Mouse (Mus musculus) lung, embryonic 14.5 days (tissue): ENCODE measurements at regions not wholly inside any gene's neighbourhood (a gene's known extent, or its start where the extent isn't known, plus 50 kb on each side); places are given as distances from the start of the nearest gene placed in this dataset.

Experiments
- ATAC-seq: fragments of 200-750 bp; cut with Nextera tagmentation; 2 replicates; pipeline ENCODE4 v1.8.0; 2017; ENCODE audit warnings: mild to moderate bottlenecking, moderate TSS enrichment, moderate library complexity; ENCODE audit not compliant: insufficient read depth
- DNase-seq: peaks from one replicate; pipeline ENCODE4 v3.0.0-alpha.2; 2015
- H3K27ac ChIP-seq: fragments of 300-500 bp; sonication (generic); 2 replicates; pipeline ENCODE4 v1.5.1; 2014; ENCODE audit warnings: low read depth, mild to moderate bottlenecking, moderate library complexity
- H3K27me3 ChIP-seq: fragments of 300-500 bp; sonication (generic); 2 replicates; pipeline ENCODE4 v1.6.1; 2014; ENCODE audit warnings: low read length, control low read depth; ENCODE audit not compliant: insufficient read depth
- H3K36me3 ChIP-seq: fragments of 300-500 bp; sonication (generic); 2 replicates; pipeline ENCODE4 v1.6.1; 2014; ENCODE audit warnings: control low read depth; ENCODE audit not compliant: insufficient read depth
- H3K4me1 ChIP-seq: fragments of 300-500 bp; sonication (generic); 2 replicates; pipeline ENCODE4 v1.6.1; 2014; ENCODE audit warnings: antibody characterized with exemption, control low read depth; ENCODE audit not compliant: insufficient read depth
- H3K4me2 ChIP-seq: fragments of 300-500 bp; sonication (generic); 2 replicates; pipeline ENCODE4 v1.6.1; 2014; ENCODE audit warnings: mild to moderate bottlenecking
- H3K4me3 ChIP-seq: fragments of 300-500 bp; sonication (generic); 2 replicates; pipeline ENCODE4 v1.5.1; 2014; ENCODE audit warnings: low read depth, low read length
- H3K9ac ChIP-seq: fragments of 300-500 bp; sonication (generic); 2 replicates; pipeline ENCODE4 v1.6.1; 2014
- H3K9me3 ChIP-seq: fragments of 300-500 bp; sonication (generic); 2 replicates; pipeline ENCODE4 v1.6.1; 2016; ENCODE audit warnings: low read depth, low read length, control low read depth
- CTCF ChIP-seq: IDR thresholded peaks from 2 replicates; pipeline ENCODE4 v1.5.1; 2016; ENCODE audit warnings: antibody characterized with exemption, low read depth
- WGBS: fragments of 180-500 bp; shearing (Covaris S2); extraction: QIAGEN DNeasy Blood & Tissue Kit; methylation state at CpG from one replicate; pipeline ENCODE4 v1.1.7; 2014; 5-methylcytosine and 5-hydroxymethylcytosine counted together

DNA sequence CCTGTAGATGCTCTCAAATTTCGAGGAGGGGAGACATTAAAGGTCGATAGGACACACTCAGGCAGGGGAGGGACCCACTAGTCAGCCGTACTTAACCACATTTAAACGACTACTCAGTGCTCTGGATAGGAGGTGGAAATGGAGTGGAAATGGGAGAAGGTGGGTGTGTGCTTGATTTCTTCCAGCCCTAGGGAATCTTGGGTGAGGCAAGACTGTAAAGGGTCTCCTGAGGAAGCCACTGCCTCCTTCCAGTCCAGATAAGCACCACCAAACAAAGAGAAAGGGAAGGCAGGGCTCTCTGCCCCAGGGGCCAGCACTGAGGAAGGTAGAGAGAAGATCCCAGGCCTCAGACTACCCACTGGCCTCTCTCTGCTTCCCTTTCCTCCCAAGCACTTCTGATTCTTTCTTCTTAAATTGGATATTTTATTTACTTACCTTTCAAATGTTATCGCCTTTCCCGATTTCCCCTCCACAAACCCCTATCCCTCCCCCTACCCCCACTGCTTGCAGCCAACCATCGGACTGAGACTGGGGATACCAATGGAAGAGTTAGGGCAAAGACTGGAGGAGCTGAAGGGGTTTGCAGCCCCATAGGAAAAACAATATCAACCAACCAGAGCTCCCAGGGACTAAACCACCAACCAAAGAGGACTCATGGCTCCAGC, 139.1 kb downstream of the Zfp36l1 start:
- 51% methylated on average over 7 of the region's 7 CpGs for WGBS

DNA sequence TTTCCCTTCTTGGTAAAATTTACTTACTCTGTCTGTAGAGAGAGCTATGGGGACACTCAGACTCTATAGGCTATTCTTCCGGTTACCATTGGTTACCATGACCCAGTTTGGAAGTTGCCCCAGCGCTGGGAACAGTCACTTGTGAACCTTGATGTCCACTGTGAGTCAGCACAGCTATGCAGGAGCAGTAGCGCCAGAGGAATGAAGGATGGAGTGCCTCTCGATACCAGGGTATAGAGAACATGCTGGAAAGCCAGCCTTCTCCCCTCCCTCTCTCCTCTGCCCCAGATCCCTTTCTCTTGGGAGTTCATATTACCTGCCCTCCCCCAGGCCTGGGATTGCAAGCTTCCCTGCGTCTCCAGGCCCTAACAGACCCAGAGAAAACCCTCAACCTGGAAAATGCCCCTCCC, 141.8 kb downstream of the Zfp36l1 start:
- DNase-seq (peak; percentile 58), ATAC-seq (no peak)
- no peak overlapping the region for H3K4me2 ChIP-seq
- H3K36me3 ChIP-seq: no peaks in the 10 kb centered on the region
- 38% methylated on average over 5 of the region's 5 CpGs for WGBS
- no peaks in the 10 kb centered on the region for H3K27me3 ChIP-seq
- peak overlapping the region; percentile 17; the same call in 1 of the 2 replicates for H3K9ac ChIP-seq
- H3K9me3 ChIP-seq: no peaks in the 10 kb centered on the region
- H3K4me1 ChIP-seq: peaks cover 66% of the 10 kb centered on the region
- no peak for TF ChIP-seq CTCF
- H3K27ac ChIP-seq: peak overlapping the region; percentile 96
- no peak overlapping the region for H3K4me3 ChIP-seq

More for the DNA sequence above, 139.1 kb downstream of the Zfp36l1 start:
- H3K4me2 ChIP-seq: no peak overlapping the region
- no peak overlapping the region for H3K4me3 ChIP-seq
- H3K27ac ChIP-seq: peak overlapping the region; percentile 93
- H3K4me1 ChIP-seq: peaks cover 59% of the 10 kb centered on the region
- no peaks in the 10 kb centered on the region for H3K9me3 ChIP-seq
- H3K27me3 ChIP-seq: no peaks in the 10 kb centered on the region
- no peak for ATAC-seq
- no peaks in the 10 kb centered on the region for H3K36me3 ChIP-seq
- no peak for DNase-seq
- TF ChIP-seq CTCF: no peak
- H3K9ac ChIP-seq: no peak overlapping the region

DNA sequence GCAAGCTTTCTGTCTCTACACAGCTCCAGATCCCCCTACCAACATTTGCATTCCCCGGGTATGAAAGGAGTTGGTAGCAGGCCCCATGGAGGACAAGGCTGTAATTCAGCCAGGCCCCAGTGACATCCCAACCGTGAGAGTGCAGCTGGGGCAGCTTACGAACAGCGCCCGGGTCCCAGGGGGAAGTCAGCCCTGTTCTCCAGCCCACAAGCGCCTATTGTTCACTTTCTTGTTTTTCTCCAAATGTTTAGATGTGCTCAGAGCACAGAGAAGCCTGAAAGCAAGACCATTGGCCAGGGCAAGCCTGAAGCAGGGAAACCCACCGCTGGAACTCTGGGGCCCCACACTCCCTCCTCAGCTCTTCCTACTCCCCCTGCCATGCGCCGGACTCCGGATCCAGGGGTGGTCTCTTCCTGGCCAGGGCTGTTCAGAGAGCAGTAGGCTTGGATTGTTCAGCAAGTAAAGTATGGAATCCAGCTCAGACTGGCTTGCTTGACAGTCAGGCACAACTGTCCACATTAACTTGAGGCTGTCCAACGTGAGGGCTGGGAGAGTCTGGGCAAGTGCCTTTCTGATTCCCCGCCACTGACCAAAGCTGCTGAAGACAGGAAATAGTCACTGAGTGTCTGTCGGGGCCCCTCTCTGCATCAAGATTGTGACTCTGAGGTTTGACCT, 142.4 kb downstream of the Zfp36l1 start:
- Histone ChIP-seq H3K4me2 (no peak overlapping the region), H3K27ac (peak overlapping the region; percentile 96), H3K9me3 (no peaks in the 10 kb centered on the region), H3K4me3 (no peak overlapping the region), H3K27me3 (no peaks in the 10 kb centered on the region), H3K4me1 (peaks cover 66% of the 10 kb centered on the region), H3K9ac (peak overlapping the region; percentile 17; the same call in 1 of the 2 replicates), H3K36me3 (no peaks in the 10 kb centered on the region)
- 21% methylated on average over 13 of the region's 13 CpGs for whole genome bisulfite sequencing
- DNase-seq (peak; percentile 49), ATAC-seq (no peak)
- no peak for TF ChIP-seq CTCF

DNA sequence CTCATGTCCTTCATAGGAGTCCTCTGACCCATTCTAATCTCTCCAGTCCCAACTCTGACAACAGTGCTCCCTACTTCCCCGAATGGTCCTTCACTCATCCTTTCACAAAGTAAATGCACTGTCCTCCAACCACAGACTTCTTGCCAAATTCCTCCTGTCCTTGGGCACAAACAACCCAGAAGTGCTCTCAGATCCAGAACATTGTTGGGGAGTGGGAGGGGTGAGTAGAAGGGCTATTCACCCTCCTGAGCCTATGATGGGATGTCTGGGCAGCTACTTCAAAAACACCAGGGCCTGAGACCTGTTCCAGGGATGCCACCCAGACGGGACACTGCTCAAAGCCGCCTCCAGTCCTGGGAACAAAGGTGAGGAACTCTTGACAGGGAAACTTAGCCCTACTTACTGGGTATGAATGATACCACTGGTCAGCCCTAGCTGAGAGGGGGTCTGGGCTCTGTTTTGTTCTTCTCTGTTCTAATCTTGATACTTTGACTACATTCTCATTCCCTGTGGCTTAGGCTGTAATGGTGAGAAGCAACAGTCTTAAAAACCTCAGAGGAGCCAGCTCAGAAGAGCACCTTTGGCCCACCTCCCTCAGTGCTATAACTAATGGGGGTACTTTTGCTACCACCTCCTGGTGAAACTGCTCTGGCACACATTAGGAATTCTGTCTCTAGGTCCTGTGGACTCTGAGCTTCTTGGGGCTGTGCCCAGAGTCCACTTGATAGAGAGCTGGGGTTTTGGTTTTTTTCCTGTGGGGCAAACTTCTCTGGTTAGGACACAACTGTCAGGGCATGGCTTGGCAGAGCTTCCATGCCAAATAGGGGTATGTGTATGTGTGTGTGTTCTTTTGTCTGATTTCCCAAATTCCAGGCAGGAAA, 143.2 kb downstream of the Zfp36l1 start:
- TF ChIP-seq CTCF: peak; percentile 48
- H3K4me1 ChIP-seq: peaks cover 66% of the 10 kb centered on the region
- 69% methylated on average over 3 of the region's 3 CpGs for WGBS
- DNase-seq (peak; percentile 66), ATAC-seq (no peak)
- no peak overlapping the region for H3K4me3 ChIP-seq
- no peaks in the 10 kb centered on the region for H3K36me3 ChIP-seq
- H3K9ac ChIP-seq: no peak overlapping the region; the same call in 1 of the 2 replicates
- H3K27me3 ChIP-seq: no peaks in the 10 kb centered on the region
- no peaks in the 10 kb centered on the region for H3K9me3 ChIP-seq
- peak overlapping the region; percentile 96 for H3K27ac ChIP-seq
- no peak overlapping the region for H3K4me2 ChIP-seq

DNA sequence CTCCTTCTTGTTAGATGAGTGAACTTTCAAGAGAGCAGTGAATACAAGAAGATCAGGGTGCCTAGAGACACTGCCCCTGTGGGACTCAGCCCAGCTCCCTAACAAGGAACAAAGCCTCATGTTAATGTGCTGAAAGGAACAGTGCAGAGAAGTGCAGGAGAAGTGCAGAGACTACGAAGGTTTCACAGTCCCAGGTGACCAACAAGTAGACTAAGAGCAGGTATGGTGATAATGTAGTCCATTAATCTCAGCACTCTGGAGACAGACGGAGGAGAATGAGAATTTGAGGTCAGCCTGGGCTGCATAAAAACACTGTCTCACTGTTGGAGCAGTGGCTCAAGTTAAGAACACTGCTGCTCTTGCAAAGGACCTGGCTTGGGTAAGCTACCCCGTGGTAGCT, 144.1 kb downstream of the Zfp36l1 start:
- H3K4me2 ChIP-seq: no peak overlapping the region
- no peaks in the 10 kb centered on the region for H3K36me3 ChIP-seq
- no peak overlapping the region for H3K4me3 ChIP-seq
- ATAC-seq (no peak), DNase-seq (no peak)
- peaks cover 59% of the 10 kb centered on the region for H3K4me1 ChIP-seq
- no peaks in the 10 kb centered on the region for H3K9me3 ChIP-seq
- no peak for TF ChIP-seq CTCF
- H3K27ac ChIP-seq: peak overlapping the region; percentile 20; the same call in 1 of the 2 replicates
- H3K27me3 ChIP-seq: no peaks in the 10 kb centered on the region
- H3K9ac ChIP-seq: no peak overlapping the region
- 59% methylated on average over 3 of the region's 3 CpGs for WGBS

DNA sequence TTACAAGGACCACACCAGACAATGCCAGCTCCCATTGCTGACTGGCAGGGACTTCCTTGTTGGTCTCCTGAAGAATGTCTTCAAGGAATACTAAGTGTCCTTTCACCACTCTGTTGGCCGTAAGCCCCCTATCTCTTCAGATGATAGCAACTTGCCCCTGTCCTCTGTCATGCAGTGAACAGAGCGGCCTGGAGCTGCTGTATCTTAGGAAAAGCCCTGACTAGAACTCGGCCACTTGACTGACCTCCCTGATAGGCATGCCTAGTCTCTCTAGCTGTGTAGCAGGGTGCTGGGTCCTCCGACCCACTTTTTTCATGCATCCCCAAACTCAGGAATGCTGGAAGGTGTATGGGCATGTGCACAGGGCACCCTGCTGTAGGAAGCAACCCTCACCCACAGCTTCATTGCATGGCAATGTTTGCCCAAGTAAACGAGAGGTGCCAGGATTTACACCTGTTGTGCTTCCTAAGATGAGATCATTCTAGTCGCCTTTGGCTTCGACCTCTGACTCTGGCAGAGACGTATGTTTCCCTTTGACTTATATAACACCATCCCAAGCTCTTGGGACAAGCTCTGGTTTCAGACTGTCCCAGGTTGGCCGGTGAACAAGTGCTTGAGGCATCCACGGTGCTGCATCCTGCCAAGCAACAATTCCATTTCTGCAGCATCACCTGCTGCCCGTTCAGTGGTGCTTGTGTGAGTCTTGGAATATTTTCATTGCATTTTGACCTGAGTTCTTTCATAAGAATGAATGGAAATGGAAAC, 145.1 kb downstream of the Zfp36l1 start:
- peak overlapping the region; percentile 98 for H3K27ac ChIP-seq
- peaks cover 65% of the 10 kb centered on the region for H3K4me1 ChIP-seq
- H3K4me3 ChIP-seq: no peak overlapping the region
- WGBS: 64% methylated on average over 11 of the region's 11 CpGs
- H3K36me3 ChIP-seq: no peaks in the 10 kb centered on the region
- no peak for TF ChIP-seq CTCF
- no peak overlapping the region for H3K4me2 ChIP-seq
- no peak overlapping the region for H3K9ac ChIP-seq
- H3K27me3 ChIP-seq: no peaks in the 10 kb centered on the region
- DNase-seq (no peak), ATAC-seq (no peak)
- no peaks in the 10 kb centered on the region for H3K9me3 ChIP-seq
